Mouse (Mus musculus) cerebellum, adult 2 months (tissue): ENCODE data around the gene Dcxr. TPM values are rescaled to one million over a fixed set of nuclear protein-coding genes. Genes with fewer than 3 reads are reported as not detected.

Source experiments
- DNase-seq, 2 experiments: peaks; one replicate each; pipeline ENCODE4 v3.0.0; 2021
- H3K27ac ChIP-seq: fragments of 200-500 bp; 2 replicates; pipeline ENCODE4 v1.5.1; 2012; ENCODE audit warnings: low read length, control low read depth, inconsistent platforms; ENCODE audit not compliant: insufficient read depth
- H3K27me3 ChIP-seq: fragments of 200-500 bp; 2 replicates; pipeline ENCODE4 v1.6.1; 2012; ENCODE audit warnings: inconsistent platforms, mild to moderate bottlenecking, low read length, moderate library complexity; ENCODE audit not compliant: control insufficient read depth, insufficient read depth
- H3K4me1 ChIP-seq: fragments of 200-500 bp; 2 replicates; pipeline ENCODE4 v1.6.1; 2011; ENCODE audit warnings: low read length; ENCODE audit not compliant: control insufficient read depth, insufficient read depth
- H3K4me3 ChIP-seq: fragments of 200-500 bp; replicated peaks from 2 replicates; pipeline ENCODE3; 2011; ENCODE audit warnings: mild to moderate bottlenecking, low read depth, low read length, control low read depth; ENCODE audit not compliant: insufficient read depth
- CTCF ChIP-seq: fragments of 200-500 bp; IDR thresholded peaks from 2 replicates; pipeline ENCODE4 v1.5.1; 2011; ENCODE audit warnings: low read depth, mild to moderate bottlenecking, control low read depth, low read length, moderate library complexity, borderline replicate concordance; ENCODE audit not compliant: insufficient read depth
- POLR2A ChIP-seq: fragments of 200-500 bp; IDR thresholded peaks from 2 replicates; pipeline ENCODE4 v1.6.1; 2011; ENCODE audit warnings: low read length, control low read depth, borderline replicate concordance; ENCODE audit not compliant: insufficient read depth
- WGBS: fragments of 180-500 bp; shearing (Covaris S2); methylation state at CpG from one replicate; pipeline ENCODE4 v1.1.7; 2018; 5-methylcytosine and 5-hydroxymethylcytosine counted together
- polyA plus RNA-seq: library from polyadenylated mRNA; depleted of rRNA; stranded (reverse); fragments of >200 nt; gene quantifications from 2 replicates; pipeline ENCODE4 v1.2.3, GENCODE M21; 2012

The Dcxr gene
- polyA plus RNA-seq, 1 experiment: 36.5 TPM

DNA sequence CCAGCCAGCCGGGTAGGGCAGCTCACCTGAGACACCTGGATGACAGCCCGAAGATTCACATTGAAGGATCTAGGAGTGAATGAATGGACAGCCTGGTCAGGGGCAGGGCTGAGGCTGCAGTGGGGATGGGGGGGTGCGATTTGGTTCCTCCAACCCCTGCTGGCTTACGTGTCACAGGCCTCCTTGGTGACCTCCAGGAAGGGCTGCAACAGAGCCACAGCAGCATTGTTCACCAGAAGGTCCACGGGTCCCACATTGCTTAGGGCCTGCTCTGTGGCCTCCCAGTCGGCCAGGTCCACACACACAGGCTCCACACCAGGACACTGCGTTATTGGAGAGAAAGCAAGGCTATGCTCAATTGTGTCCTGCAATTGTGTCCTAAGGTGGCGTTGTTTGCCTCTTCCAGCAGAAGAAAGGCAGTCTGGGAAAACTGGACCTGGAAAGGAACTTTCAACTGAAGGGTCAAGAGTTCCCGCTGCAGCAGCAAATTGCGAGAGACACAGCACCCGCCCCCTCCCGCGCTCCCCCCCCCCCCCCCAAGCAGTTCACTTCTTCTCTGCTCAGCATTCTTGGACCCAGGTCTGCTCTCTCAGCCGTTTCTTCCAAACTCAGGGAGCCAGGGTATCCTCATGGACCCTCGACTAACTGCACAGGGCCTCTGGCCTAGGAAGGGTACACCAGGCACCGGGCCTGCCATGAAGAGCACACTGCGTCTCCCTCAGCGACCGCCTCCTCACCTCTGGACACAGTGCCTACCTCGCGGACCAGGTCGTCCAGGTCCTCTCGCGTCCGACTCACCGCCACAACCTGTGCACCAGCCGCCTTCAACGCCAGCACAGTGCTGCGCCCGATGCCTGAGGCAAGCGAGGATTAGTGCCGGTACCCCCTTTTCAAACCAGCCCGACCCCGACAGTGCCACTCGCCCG, 575 bp downstream of the Dcxr start:
- Histone ChIP-seq H3K4me1 (peaks cover 5% of the 10 kb centered on the region), H3K4me3 (peak overlapping the region; percentile 61), H3K27me3 (no peaks in the 10 kb centered on the region), H3K27ac (no peak overlapping the region)
- WGBS: 19% methylated on average over 36 of the region's 36 CpGs
- no peak for DNase-seq
- TF ChIP-seq POLR2A (no peak), CTCF (no peak)

- H3K27ac ChIP-seq: no peak overlapping the region
- no peak for TF ChIP-seq CTCF
- no peak overlapping the region for H3K4me3 ChIP-seq
- H3K4me1 ChIP-seq: peaks cover 5% of the 10 kb centered on the region
- no peaks in the 10 kb centered on the region for H3K27me3 ChIP-seq
- DNase-seq: peak in 1 of 2 experiments; percentile 8
- 86% methylated on average over 7 of the region's 7 CpGs for WGBS
Observed at GRCm38 (mm10) chr11:120723509-120723908, 3.6 kb downstream of the Dcxr start.

GRCm38 (mm10) chr11:120722761-120723382, 4.2 kb downstream of the Dcxr start:
- Histone ChIP-seq H3K27ac (no peak overlapping the region), H3K27me3 (no peaks in the 10 kb centered on the region), H3K4me1 (peaks cover 5% of the 10 kb centered on the region), H3K4me3 (no peak overlapping the region)
- 86% methylated on average over 11 of the region's 11 CpGs for WGBS
- TF ChIP-seq CTCF (no peak), POLR2A (no peak)
- DNase-seq: peak in 1 of 2 experiments; percentile 21

- WGBS: 17% methylated on average over 21 of the region's 21 CpGs
Observed at GRCm38 (mm10) chr11:120722067-120722630, 4.9 kb downstream of the Dcxr start.

DNA sequence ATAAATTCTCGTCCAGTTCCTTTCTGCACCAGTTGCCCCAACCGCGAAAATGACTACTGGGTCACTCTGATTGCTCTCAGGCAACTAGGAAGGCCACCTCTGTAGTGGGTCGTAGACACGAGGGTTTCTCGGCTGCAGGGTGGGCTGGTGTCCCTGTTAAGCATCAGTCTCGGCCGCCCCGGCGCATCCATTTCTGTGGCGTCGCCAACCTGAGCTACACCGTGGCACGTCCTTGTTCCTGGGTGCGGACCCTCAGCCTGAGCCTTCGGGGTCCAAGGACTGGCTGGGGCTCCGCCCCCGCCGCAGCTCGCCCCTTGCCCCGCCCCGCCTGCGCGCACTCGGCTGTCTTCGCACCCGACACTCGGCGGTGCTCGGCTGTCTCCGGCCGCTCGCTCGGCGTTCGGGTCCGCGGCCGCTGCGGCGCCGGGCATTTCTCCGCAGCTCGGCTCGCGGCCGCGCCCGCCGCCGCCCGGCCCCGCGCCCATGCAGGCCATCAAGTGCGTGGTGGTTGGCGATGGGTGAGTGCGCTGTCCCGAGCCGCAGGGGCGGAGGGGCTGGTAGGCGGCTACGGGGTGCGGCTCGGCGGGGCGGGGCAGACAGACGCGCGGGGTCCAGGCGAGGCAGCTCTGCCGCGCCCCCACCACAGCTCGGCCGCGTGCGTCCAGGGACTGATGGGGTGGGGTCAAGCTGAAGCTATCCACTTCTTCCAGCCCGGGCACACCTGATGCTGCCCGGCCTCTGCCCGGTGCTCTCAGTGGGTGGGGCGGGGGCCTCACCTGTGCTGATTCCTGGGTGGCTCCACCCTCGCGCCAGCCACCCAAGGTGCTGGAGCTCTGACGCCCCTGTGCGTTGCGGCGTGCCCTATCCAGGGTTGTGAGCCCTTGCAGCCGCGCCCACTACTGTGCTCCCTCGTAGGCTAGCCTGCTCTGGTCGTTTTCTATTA, 5.7 kb downstream of the Dcxr start, which contains the start of gene Rac3:
Rac3 (plus strand) TSS at position 347 of the 943 bp plus-strand sequence.
- 1% methylated on average over 90 of the region's 90 CpGs for WGBS
- TF ChIP-seq POLR2A (peak; percentile 20; the same call in 1 of the 2 replicates), CTCF (no peak)

More at GRCm38 (mm10) chr11:120722067-120722630, 4.9 kb downstream of the Dcxr start:
- H3K4me1 ChIP-seq: peaks cover 5% of the 10 kb centered on the region
- TF ChIP-seq CTCF (no peak), POLR2A (no peak)
- no peak for DNase-seq
- H3K27me3 ChIP-seq: no peaks in the 10 kb centered on the region
- no peak overlapping the region for H3K27ac ChIP-seq
- peak overlapping the region; percentile 55 for H3K4me3 ChIP-seq

GRCm38 (mm10) chr11:120720450-120720849, 6.6 kb downstream of the Dcxr start:
- peak; percentile 87 to 94 for DNase-seq
- TF ChIP-seq POLR2A (no peak), CTCF (peak; percentile 99)
- H3K27ac ChIP-seq: no peak overlapping the region

More for the DNA sequence above, 5.7 kb downstream of the Dcxr start, which contains the start of gene Rac3:
- H3K4me1 ChIP-seq: peaks cover 5% of the 10 kb centered on the region
- H3K27ac ChIP-seq: no peak within 1 kb of the TSS
- DNase-seq: peak; percentile 76 to 77
- H3K27me3 ChIP-seq: no peaks in the 10 kb centered on the region
- H3K4me3 ChIP-seq: peak within 1 kb of the TSS; percentile 55

More at GRCm38 (mm10) chr11:120720450-120720849, 6.6 kb downstream of the Dcxr start:
- WGBS: 4% methylated on average over 17 of the region's 17 CpGs
- peak overlapping the region; percentile 52 for H3K4me3 ChIP-seq
- H3K4me1 ChIP-seq: peaks cover 5% of the 10 kb centered on the region; the same call in 1 of the 2 replicates
- H3K27me3 ChIP-seq: no peaks in the 10 kb centered on the region
